Mouse (Mus musculus) stomach, embryonic 16.5 days (tissue): Measurements from ENCODE around the gene Sgms2. TPM values are rescaled to one million over a fixed set of nuclear protein-coding genes. Genes with fewer than 3 reads are reported as not detected.
A peak's percentile ranks its signal among the peaks of the same experiment; 100 is the strongest.

Experiments
- ATAC-seq: fragments of 200-750 bp; cut with Nextera tagmentation; 2 replicates; pipeline ENCODE4 v1.8.0; 2017; ENCODE audit warnings: moderate number of reproducible peaks, moderate TSS enrichment; ENCODE audit not compliant: insufficient read depth, low FRiP score
- H3K27ac ChIP-seq: fragments of 300-500 bp; sonication (generic); 2 replicates; pipeline ENCODE4 v1.5.1; 2014; ENCODE audit warnings: low read length
- H3K27me3 ChIP-seq: fragments of 300-500 bp; sonication (generic); 2 replicates; pipeline ENCODE4 v1.6.1; 2014; ENCODE audit warnings: low read length, control low read depth, mixed read lengths; ENCODE audit not compliant: control insufficient read depth, insufficient read depth
- H3K36me3 ChIP-seq: fragments of 300-500 bp; sonication (generic); 2 replicates; pipeline ENCODE4 v1.6.1; 2014; ENCODE audit warnings: low read length; ENCODE audit not compliant: control insufficient read depth, insufficient read depth
- H3K4me1 ChIP-seq: fragments of 300-500 bp; sonication (generic); 2 replicates; pipeline ENCODE4 v1.6.1; 2014; ENCODE audit warnings: low read length, control low read depth, mixed read lengths; ENCODE audit not compliant: control insufficient read depth, insufficient read depth
- H3K4me2 ChIP-seq: fragments of 300-500 bp; sonication (generic); 2 replicates; pipeline ENCODE4 v1.6.1; 2014; ENCODE audit warnings: low read depth, low read length, mixed read lengths
- H3K4me3 ChIP-seq: fragments of 300-500 bp; sonication (generic); replicated peaks from 2 replicates; pipeline ENCODE4 v1.5.1; 2014; ENCODE audit warnings: mild to moderate bottlenecking, low read length
- H3K9ac ChIP-seq: fragments of 300-500 bp; sonication (generic); 2 replicates; pipeline ENCODE4 v1.6.1; 2014; ENCODE audit warnings: low read length
- H3K9me3 ChIP-seq: fragments of 300-500 bp; sonication (generic); replicated peaks from 2 replicates; pipeline ENCODE4 v1.6.1; 2016; ENCODE audit warnings: low read length, control low read depth; ENCODE audit not compliant: control insufficient read depth
- WGBS: fragments of 180-500 bp; shearing (Covaris S2); extraction: QIAGEN DNeasy Blood & Tissue Kit; methylation state at CpG from one replicate; pipeline ENCODE4 v1.1.7; 2014; 5-methylcytosine and 5-hydroxymethylcytosine counted together
- polyA plus RNA-seq: library from polyadenylated mRNA; unstranded; fragments of >200 nt; fragmentation: Nextera tagmentation; extraction: Ambion mirVana; gene quantifications from 2 replicates; pipeline ENCODE4 v1.2.1, GENCODE M21; 2015

The Sgms2 gene
- polyA plus RNA-seq, 1 experiment from 2014 or later: 12.1 TPM

DNA sequence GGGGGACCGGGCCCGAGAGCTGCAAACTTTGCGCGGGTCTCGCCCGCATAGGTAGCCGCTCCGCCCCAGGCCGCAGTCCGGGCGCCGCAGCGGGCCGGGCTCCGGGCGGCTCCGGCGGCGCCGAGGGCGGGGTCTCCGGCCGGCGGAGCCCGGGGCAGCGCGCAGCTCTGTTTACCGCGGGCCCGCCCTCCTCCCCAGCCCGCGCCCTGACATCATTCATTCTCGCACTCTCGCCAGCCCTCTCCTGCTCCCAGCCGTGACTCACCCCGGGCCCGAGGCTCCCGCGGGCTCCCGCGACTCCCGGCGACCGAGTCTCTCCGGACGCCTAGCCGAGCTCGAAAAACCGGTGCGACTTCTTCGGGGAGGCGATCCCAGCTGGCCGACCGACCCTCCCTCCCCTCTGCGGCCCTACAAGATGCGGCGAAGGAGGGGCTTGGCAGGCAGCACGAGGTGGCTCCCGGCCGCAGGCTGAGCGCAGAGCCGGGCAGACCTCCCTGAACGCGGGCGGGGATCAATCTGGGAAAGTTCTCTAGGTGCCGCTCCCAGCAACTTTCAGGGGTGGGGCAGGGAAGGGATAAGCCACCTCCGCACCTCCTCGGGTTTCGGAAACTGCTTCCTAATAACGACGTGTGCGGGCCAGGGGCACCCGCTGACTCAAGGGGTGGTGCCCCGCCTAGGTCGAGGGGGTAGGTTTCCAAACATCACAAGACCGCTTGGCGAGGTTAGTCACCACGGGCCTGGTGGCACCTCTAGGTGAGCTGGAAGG is 885 bp downstream of the Sgms2 start:
- Histone ChIP-seq H3K9ac (peak overlapping the region; percentile 90), H3K27me3 (no peaks in the 10 kb centered on the region), H3K4me3 (peak overlapping the region; percentile 75), H3K27ac (peak overlapping the region; percentile 91), H3K4me2 (peak overlapping the region; percentile 88), H3K36me3 (no peaks in the 10 kb centered on the region), H3K9me3 (no peaks in the 10 kb centered on the region), H3K4me1 (0 out of 2 replicates have a peak, but pooled peaks cover 4% of the 10 kb centered on the region)
- peak; percentile 94 for ATAC-seq
- WGBS: under 1% methylated on average over 78 of the region's 78 CpGs

DNA sequence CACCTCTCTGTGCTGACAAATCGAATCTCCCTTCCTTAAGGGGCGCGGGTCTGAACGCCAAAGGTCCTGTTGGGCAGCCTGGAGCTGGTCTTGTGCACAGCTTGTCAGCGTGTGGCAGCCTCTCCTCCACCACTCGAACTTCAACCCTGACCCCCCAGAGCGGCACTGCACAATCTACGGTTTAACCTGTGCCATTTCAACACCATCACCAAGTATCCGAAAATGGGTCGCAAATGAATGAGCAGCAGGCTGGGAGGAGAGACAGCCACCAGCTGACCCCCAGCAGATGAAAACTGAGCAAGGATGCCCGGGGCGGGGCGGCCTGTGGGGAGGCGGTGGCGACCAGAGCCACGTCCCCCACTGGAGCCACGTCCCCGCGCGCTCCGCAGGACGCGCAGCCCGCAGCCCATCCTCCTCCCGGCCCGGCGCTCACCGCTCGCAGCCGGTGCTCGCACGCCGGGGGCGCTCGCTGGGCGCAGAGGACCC is 1.5 kb downstream of the Sgms2 start:
- Histone ChIP-seq H3K36me3 (no peaks in the 10 kb centered on the region), H3K4me1 (0 out of 2 replicates have a peak, but pooled peaks cover 4% of the 10 kb centered on the region), H3K27me3 (no peaks in the 10 kb centered on the region), H3K9me3 (no peaks in the 10 kb centered on the region), H3K4me3 (peak overlapping the region; percentile 75), H3K27ac (peak overlapping the region; percentile 91), H3K9ac (peak overlapping the region; percentile 90), H3K4me2 (peak overlapping the region; percentile 88)
- under 1% methylated on average over 26 of the region's 36 CpGs for WGBS
- ATAC-seq: peak; percentile 63

DNA sequence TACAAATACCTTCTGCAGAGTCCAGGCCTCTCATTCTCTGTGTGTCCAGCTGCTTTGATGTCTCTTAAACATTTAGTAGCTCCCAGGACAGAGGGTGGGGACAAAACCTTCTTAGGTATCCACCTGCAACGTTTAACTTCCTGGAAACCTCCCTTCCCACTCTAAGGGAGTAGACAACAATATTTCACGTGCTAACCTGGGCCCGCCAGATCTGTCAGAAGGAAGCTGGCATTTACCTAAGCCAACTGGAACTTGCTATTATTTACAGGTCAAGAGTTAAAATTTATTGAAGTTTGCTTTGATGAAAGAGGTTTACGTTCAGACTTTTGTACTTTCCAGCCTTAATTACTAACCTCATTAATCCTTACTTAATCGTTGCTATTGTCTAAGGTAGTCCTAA is 2.2 kb downstream of the Sgms2 start:
- ATAC-seq: no peak
- WGBS: 24% methylated on average over 5 of the region's 5 CpGs
- H3K27ac ChIP-seq: no peak overlapping the region; the same call in 1 of the 2 replicates

DNA sequence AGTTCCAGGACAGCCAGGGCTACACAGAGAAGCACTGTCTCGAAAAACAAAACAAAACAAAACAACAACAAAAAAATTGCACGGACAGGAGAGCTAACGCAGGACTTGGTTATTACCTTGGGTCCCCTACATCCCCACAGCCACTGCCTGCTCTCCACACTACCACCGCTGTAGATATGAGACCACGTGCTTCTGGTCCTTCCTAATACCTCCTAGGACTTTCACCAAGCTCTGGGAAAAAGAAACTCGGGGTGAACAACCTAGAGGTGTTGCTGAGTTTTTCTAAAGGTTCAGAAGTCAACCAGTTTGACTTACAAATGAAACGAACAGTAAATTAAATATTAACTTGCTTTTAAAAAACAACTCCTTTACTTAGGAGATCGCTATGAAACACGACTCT is 2.8 kb downstream of the Sgms2 start:
- ATAC-seq: no peak
- Histone ChIP-seq H3K4me1 (0 out of 2 replicates have a peak, but pooled peaks cover 4% of the 10 kb centered on the region), H3K4me3 (no peak overlapping the region), H3K4me2 (peak overlapping the region; percentile 88), H3K9me3 (no peaks in the 10 kb centered on the region), H3K36me3 (no peaks in the 10 kb centered on the region), H3K27ac (no peak overlapping the region), H3K9ac (no peak overlapping the region), H3K27me3 (no peaks in the 10 kb centered on the region)
- 53% methylated on average over 9 of the region's 9 CpGs for WGBS

More for the DNA sequence above, 2.2 kb downstream of the Sgms2 start:
- H3K36me3 ChIP-seq: no peaks in the 10 kb centered on the region
- H3K4me1 ChIP-seq: 0 out of 2 replicates have a peak, but pooled peaks cover 4% of the 10 kb centered on the region
- H3K27me3 ChIP-seq: no peaks in the 10 kb centered on the region
- no peaks in the 10 kb centered on the region for H3K9me3 ChIP-seq
- peak overlapping the region; percentile 88 for H3K4me2 ChIP-seq
- H3K4me3 ChIP-seq: peak overlapping the region; percentile 75
- H3K9ac ChIP-seq: no peak overlapping the region

DNA sequence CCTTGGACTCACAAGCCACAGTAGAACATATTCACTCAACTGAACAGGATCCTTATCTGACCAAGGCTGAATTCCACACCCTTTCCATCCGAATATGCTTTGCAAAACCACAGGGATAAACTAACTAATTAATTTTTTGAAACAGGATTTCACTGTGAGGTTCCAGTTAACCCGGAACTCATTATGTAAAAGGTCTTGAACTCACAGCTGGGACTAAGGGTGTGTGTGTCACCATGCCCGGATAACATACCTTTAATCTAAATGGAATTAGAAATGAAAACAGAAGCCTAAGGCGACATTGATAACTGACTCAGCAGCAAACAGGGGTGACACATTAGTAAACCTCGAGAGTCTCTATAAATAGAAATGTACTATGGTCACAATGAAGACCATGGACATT is 5.8 kb downstream of the Sgms2 start:
- ATAC-seq: no peak
- H3K27ac ChIP-seq: peak overlapping the region; percentile 68

DNA sequence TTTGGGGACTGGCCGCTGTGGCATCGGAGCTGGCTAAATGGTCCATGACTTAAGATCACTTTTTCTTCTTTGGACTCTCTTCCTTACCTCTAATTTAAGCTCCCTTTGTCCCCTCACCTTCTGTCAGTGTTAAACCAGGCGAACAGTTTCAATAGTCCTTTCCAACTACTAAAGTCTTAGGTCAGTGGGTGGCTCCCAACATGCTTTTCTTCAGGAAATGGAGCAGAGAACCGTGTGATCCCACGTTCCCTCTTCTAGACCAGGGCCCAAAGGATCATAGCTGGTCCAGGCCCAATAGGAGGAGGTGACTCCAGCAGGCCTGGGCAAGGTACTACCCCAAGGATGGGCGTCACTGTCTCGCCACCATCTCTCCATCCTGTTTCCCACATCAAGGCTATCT is 7.6 kb downstream of the Sgms2 start:
- Histone ChIP-seq H3K27ac (no peak overlapping the region), H3K9me3 (no peaks in the 10 kb centered on the region; the same call in 1 of the 2 replicates), H3K4me2 (no peak overlapping the region), H3K4me3 (no peak overlapping the region), H3K9ac (no peak overlapping the region), H3K36me3 (no peaks in the 10 kb centered on the region), H3K4me1 (peaks cover 3% of the 10 kb centered on the region; the same call in 1 of the 2 replicates), H3K27me3 (no peaks in the 10 kb centered on the region)
- WGBS: 88% methylated on average over 7 of the region's 7 CpGs
- ATAC-seq: no peak

More for the DNA sequence above, 5.8 kb downstream of the Sgms2 start:
- Histone ChIP-seq H3K36me3 (no peaks in the 10 kb centered on the region), H3K4me1 (peaks cover 3% of the 10 kb centered on the region; the same call in 1 of the 2 replicates), H3K4me3 (no peak overlapping the region), H3K27me3 (no peaks in the 10 kb centered on the region), H3K9me3 (no peaks in the 10 kb centered on the region; the same call in 1 of the 2 replicates), H3K9ac (no peak overlapping the region), H3K4me2 (no peak overlapping the region)
- WGBS: 42% methylated on average over 5 of the region's 5 CpGs

DNA sequence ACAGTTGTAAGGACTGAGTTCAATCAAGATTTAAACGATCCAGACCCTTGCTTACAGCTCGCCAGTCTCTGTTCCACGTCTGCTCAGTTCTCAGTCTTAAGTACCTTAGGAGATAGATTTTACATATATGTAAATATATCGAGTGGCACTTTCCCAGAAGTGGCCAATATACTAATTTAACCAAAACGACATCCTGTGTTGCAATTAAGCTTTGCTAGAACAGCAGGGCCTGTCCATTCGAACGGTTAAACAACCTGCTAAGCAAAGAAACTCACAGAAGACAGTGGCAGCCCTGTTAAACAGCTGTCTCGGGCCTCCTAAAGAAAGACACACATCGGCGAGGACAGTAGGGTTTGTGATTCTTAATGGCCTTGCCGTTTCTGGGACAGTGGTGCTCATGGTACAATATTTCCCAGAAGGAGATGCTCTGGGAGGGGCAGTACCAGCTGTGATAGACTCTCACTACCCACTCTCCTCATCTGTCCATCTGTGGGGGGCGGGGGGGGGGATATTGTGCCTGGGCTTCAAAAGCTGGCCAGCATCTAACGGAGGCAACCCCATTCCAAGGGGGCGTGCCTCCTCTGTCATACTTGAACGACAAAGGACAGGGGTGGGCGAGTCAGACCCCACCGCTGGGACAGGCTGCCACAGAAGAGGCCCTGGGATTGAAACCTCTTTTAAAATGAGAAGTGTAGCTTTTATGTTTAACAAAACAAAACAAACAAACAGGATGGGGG is 9.1 kb downstream of the Sgms2 start:
- no peak overlapping the region for H3K27ac ChIP-seq

DNA sequence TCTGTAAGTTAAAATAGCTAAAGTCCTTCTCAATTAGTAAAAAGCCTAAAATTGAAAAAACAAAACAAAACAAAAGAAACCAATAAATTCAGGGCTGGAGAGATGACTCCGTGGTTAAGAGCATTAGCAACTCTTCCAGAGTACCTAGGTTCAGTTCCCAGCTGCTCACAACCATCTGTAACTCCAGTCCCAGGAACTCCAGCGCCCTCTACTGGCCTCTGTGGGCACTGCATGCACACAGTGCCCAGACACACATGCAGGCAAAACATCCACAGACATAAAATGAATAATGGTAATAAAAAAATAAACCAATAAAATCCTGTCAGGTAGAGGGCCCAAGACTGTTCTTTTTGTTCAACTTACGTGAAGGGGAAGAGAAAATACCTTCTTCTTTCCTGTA is 10.6 kb downstream of the Sgms2 start:
- Histone ChIP-seq H3K4me1 (peaks cover 3% of the 10 kb centered on the region; the same call in 1 of the 2 replicates), H3K9ac (no peak overlapping the region), H3K4me2 (no peak overlapping the region), H3K27me3 (no peaks in the 10 kb centered on the region), H3K9me3 (no peaks in the 10 kb centered on the region; the same call in 1 of the 2 replicates), H3K4me3 (no peak overlapping the region), H3K36me3 (no peaks in the 10 kb centered on the region), H3K27ac (no peak overlapping the region)
- no peak for ATAC-seq
- 63% methylated on average over 3 of the region's 3 CpGs for WGBS

More for the DNA sequence above, 9.1 kb downstream of the Sgms2 start:
- H3K4me3 ChIP-seq: no peak overlapping the region
- ATAC-seq: no peak
- H3K9me3 ChIP-seq: no peaks in the 10 kb centered on the region; the same call in 1 of the 2 replicates
- H3K36me3 ChIP-seq: no peaks in the 10 kb centered on the region
- 63% methylated on average over 17 of the region's 17 CpGs for WGBS
- peaks cover 3% of the 10 kb centered on the region; the same call in 1 of the 2 replicates for H3K4me1 ChIP-seq
- H3K9ac ChIP-seq: no peak overlapping the region
- H3K27me3 ChIP-seq: no peaks in the 10 kb centered on the region
- H3K4me2 ChIP-seq: no peak overlapping the region

DNA sequence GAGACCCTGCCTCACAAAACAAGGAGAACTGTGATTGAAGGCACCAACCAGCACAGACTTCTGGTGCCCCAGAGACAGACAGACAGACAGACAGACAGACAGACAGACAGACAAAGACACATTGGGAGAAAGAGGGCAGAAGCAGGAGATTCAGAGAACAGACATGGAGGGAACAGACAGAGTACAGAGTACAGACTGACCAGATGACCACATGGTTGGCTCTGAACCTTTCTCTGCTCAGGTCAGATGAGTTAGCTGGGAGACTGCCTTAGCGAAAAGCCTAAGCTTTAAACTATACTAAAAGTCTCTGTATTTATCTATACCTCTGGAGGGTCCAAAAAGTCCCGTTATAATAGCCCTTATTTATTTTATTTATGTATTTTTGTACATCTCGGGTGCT is 11.8 kb downstream of the Sgms2 start:
- Histone ChIP-seq H3K27me3 (no peaks in the 10 kb centered on the region), H3K4me3 (no peak overlapping the region), H3K36me3 (no peaks in the 10 kb centered on the region), H3K9me3 (no peaks in the 10 kb centered on the region; the same call in 1 of the 2 replicates), H3K4me2 (no peak overlapping the region), H3K9ac (no peak overlapping the region), H3K27ac (no peak overlapping the region), H3K4me1 (peaks cover 3% of the 10 kb centered on the region; the same call in 1 of the 2 replicates)
- 78% methylated on average over 3 of the region's 3 CpGs for WGBS
- no peak for ATAC-seq
